Mouse (Mus musculus) lung, postnatal 0 days (tissue): ENCODE results near the gene Ndfip2.
A peak's percentile ranks its signal among the peaks of the same experiment; 100 is the strongest.

Experiments used
- CTCF ChIP-seq: IDR thresholded peaks from 2 replicates; pipeline ENCODE4 v1.5.1; 2016; ENCODE audit warnings: antibody characterized with exemption, mild to moderate bottlenecking
- EP300 ChIP-seq: IDR thresholded peaks from 2 replicates; pipeline ENCODE4 v1.6.1; 2016; ENCODE audit warnings: antibody characterized with exemption, mild to moderate bottlenecking, control low read depth

GRCm38 (mm10) chr14:105313877-105314276 lies 55.5 kb downstream of the Ndfip2 start:
- TF ChIP-seq EP300 (no peak), CTCF (peak; percentile 76)
